Mouse (Mus musculus) megakaryocyte, embryonic 14.5 days (primary cell): ENCODE measurements around the gene Lysmd4.

Experiments used
- FLI1 ChIP-seq: IDR thresholded peaks from 2 replicates; pipeline ENCODE4 v1.6.1; 2012; ENCODE audit warnings: low read length, inconsistent platforms, mixed read lengths
- GATA1 ChIP-seq: IDR thresholded peaks from 3 replicates; pipeline ENCODE4 v1.6.1; 2012; ENCODE audit warnings: mixed read lengths, low read length, inconsistent platforms, borderline replicate concordance

DNA sequence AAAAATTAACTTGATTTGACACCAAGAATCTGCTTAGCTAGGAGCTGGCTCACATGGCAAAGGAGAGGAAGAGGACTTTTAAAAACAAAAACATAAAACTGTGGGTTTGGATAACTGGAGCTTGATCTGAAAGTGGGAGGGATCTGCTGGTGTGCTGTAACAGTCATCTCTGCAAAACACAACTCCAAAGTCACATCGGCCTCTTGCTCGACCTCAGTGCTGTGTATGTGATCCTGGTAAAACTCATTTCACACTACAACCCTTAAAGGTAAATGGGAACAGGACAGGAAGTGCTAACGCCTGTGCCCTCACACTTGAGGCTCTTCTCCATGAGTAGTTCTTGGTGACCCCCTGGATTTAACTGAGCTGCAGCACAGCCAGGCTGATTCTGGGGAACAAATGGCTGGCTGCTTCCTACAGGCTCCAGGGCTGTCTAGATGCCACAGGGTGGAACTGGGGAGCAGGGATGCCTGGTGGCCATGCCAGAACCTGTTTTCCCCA, 8.3 kb downstream of the Lysmd4 start:
- no peak for TF ChIP-seq GATA1
- no peak for TF ChIP-seq FLI1
